Mouse (Mus musculus) heart, postnatal 0 days (tissue): ENCODE measurements around the gene Zfp28.

ENCODE experiments used
- CTCF ChIP-seq: IDR thresholded peaks from 2 replicates; pipeline ENCODE4 v1.5.1; 2016; ENCODE audit warnings: antibody characterized with exemption, control low read depth, low read depth
- EP300 ChIP-seq: IDR thresholded peaks from 2 replicates; pipeline ENCODE4 v1.6.1; 2016; ENCODE audit warnings: antibody characterized with exemption, low read depth

- no peak for TF ChIP-seq CTCF
- no peak for TF ChIP-seq EP300
Measured at GRCm38 (mm10) chr7:6397996-6398975, 15.2 kb downstream of the Zfp28 start, which contains the start of gene Smim17.
